Mouse (Mus musculus) forebrain, embryonic 12.5 days (tissue): ENCODE data around the gene Gm43738. TPM values are rescaled to one million over a fixed set of nuclear protein-coding genes. Genes with fewer than 3 reads are reported as not detected.

Source experiments
- ATAC-seq: fragments of 200-750 bp; cut with Nextera tagmentation; 2 replicates; pipeline ENCODE4 v1.8.0; 2017; ENCODE audit warnings: moderate TSS enrichment; ENCODE audit not compliant: low FRiP score
- H3K27ac ChIP-seq: fragments of 300-500 bp; sonication (generic); 2 replicates; pipeline ENCODE4 v1.5.1; 2016; ENCODE audit warnings: mild to moderate bottlenecking
- H3K27me3 ChIP-seq: fragments of 300-500 bp; sonication (generic); 2 replicates; pipeline ENCODE4 v1.6.1; 2016; ENCODE audit warnings: mild to moderate bottlenecking
- H3K36me3 ChIP-seq: fragments of 300-500 bp; sonication (generic); replicated peaks from 2 replicates; pipeline ENCODE4 v1.6.1; 2016; ENCODE audit warnings: mild to moderate bottlenecking
- H3K4me1 ChIP-seq: fragments of 300-500 bp; sonication (generic); 2 replicates; pipeline ENCODE4 v1.6.1; 2016
- H3K4me2 ChIP-seq: fragments of 300-500 bp; sonication (generic); 2 replicates; pipeline ENCODE4 v1.6.1; 2016; ENCODE audit warnings: mild to moderate bottlenecking, moderate library complexity
- H3K4me3 ChIP-seq: fragments of 300-500 bp; sonication (generic); replicated peaks from 2 replicates; pipeline ENCODE4 v1.5.1; 2016; ENCODE audit warnings: mild to moderate bottlenecking
- H3K9ac ChIP-seq: fragments of 300-500 bp; sonication (generic); 2 replicates; pipeline ENCODE4 v1.6.1; 2016; ENCODE audit warnings: mild to moderate bottlenecking
- H3K9me3 ChIP-seq: fragments of 300-500 bp; sonication (generic); 2 replicates; pipeline ENCODE4 v1.6.1; 2016
- WGBS: fragments of 180-500 bp; shearing (Covaris S2); methylation state at CpG from one replicate; pipeline ENCODE4 v1.1.7; 2016; 5-methylcytosine and 5-hydroxymethylcytosine counted together
- polyA plus RNA-seq: library from polyadenylated mRNA; unstranded; fragments of >200 nt; fragmentation: Nextera tagmentation; extraction: Ambion mirVana; gene quantifications from 2 replicates; pipeline ENCODE4 v1.2.1, GENCODE M21; 2016

The Gm43738 gene
- 0.12 TPM in 1 of 2 replicates, not detected in the other for polyA plus RNA-seq

DNA sequence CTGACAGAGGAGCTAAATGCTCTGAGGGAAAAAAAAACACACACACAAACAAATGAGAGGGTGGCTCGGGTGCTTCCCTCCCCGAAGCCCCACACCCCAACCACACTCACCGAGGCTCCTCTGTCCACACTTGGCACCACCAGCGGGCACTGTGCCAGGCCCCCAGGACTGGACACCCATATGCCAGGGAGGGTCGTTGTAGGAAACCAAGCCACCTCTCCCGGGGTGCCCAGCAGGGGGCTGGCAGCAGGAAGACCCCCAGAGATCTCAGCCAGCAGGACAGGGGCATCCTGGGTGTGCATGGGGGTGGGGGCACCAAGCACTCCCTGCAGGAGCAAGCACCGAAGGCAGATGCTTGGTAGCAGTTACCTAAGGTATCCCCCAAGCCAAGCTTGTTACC lies at the start of gene Gm43738:
TSS of gene Gm43738 (minus strand) at position 289 of the 400 bp plus-strand sequence.
- H3K4me1 ChIP-seq, result peaks cover 36% of the 10 kb centered on the region
- peak within 1 kb of the TSS; percentile 82 for H3K27ac ChIP-seq
- peak within 1 kb of the TSS; percentile 80 for H3K9ac ChIP-seq
- no peak for ATAC-seq
- peak within 1 kb of the TSS; percentile 89 for H3K4me2 ChIP-seq
- 49% methylated on average over 7 of the region's 7 CpGs for WGBS
- peak within 1 kb of the TSS; percentile 79 for H3K4me3 ChIP-seq
- no peaks in the 10 kb centered on the region for H3K9me3 ChIP-seq
- H3K27me3 ChIP-seq, result no peaks in the 10 kb centered on the region
- peaks cover 37% of the 10 kb centered on the region for H3K36me3 ChIP-seq

DNA sequence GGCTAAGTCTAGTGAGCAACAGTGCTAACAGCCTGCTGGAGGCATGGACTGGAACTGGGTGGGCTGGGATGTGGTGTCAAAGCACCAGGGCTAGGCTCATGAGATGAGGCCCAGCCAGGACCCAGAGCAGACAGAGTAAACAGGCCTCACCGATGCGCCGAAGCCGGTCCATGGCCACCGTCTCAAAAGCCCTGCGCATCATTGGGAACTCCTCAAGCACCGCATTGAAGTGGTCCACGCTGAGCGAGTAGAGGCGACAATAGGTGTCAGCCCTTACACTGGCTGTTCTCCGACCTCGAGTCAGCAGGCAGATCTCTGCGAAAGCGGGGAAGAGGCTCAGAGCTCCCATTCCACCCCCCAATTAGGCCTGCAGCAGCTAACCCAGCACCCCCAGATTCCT lies 47.7 kb upstream of the Gm43738 start:
- H3K9ac ChIP-seq, result no peak overlapping the region

DNA sequence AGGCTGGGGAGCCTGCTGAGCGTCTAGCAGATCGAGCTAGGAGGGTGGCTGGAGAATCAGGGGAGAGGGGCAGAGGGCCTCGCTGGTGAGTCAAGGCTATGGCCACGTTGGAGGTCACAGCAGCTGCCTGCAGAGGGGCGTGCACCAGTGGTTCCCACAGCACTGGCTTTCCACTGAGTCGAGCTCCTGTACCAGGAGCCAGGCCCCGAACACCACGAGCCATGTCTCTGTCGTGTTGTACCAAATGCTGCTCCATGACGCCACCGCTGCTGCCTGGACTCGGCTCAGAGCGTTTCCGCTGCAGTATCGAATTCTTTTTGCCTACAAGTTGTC lies 47.0 kb upstream of the Gm43738 start:
- Histone ChIP-seq H3K9me3 (no peaks in the 10 kb centered on the region), H3K4me1 (peaks cover 16% of the 10 kb centered on the region), H3K27ac (no peak overlapping the region), H3K4me3 (no peak overlapping the region), H3K36me3 (peaks cover 9% of the 10 kb centered on the region; the same call in 1 of the 2 replicates), H3K9ac (no peak overlapping the region), H3K4me2 (peak overlapping the region; percentile 21; the same call in 1 of the 2 replicates), H3K27me3 (peaks cover 47% of the 10 kb centered on the region)
- 11% methylated on average over 15 of the region's 15 CpGs for WGBS
- no peak for ATAC-seq

More for the DNA sequence above, 47.7 kb upstream of the Gm43738 start:
- no peak overlapping the region for H3K4me3 ChIP-seq
- H3K27ac ChIP-seq, result no peak overlapping the region; the same call in 1 of the 2 replicates
- H3K4me2 ChIP-seq, result no peak overlapping the region
- peaks cover 9% of the 10 kb centered on the region; the same call in 1 of the 2 replicates for H3K36me3 ChIP-seq
- H3K27me3 ChIP-seq, result peaks cover 47% of the 10 kb centered on the region
- no peak for ATAC-seq
- H3K4me1 ChIP-seq, result peaks cover 16% of the 10 kb centered on the region
- 66% methylated on average over 14 of the region's 14 CpGs for WGBS
- H3K9me3 ChIP-seq, result no peaks in the 10 kb centered on the region

DNA sequence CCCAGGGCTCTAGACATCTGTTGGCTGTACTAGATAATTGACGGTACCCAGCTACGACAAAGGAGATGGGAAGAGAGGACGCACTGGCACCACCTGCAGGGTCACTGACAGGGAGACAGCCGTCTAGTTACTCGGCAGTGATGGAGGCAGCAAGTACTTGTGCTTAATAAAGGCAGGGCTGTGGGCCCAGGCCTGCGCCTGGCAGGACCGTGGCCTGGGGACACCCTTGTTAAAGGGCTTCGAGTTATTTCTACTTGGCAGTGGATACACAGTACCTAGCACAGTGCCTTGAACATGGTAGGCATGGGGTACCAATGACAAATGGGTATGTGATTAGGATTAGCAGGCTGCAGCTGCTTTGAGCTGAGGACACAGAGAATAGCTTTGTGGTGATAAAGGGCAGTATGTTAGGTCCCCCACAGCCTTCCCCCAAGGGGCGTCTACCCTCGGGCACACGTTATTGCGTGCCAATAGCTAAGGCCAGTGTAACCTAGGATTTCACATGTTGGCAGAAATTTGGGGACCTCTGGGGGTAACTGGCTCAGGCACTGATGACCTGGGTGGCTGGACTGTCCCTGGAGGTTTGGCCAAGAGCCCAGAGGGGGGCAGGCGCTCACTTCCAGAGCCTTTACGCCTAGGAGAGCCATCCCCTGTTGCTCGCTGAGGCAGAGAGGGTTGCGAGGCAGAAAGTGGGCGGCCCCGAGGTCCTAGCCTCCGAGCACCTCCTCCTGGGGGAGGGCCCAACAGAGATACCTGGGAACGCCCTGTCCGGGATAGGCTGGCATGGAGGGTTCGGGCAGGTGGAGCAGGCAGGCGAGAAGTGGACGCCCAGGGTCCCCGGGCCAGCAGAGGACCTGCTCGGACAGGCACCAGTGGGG lies 46.4 kb upstream of the Gm43738 start:
- no peak overlapping the region for H3K27ac ChIP-seq
- H3K4me3 ChIP-seq, result no peak overlapping the region
- ATAC-seq, result no peak
- H3K4me1 ChIP-seq, result peaks cover 16% of the 10 kb centered on the region
- H3K27me3 ChIP-seq, result peaks cover 47% of the 10 kb centered on the region
- no peaks in the 10 kb centered on the region for H3K9me3 ChIP-seq
- no peak overlapping the region for H3K9ac ChIP-seq
- H3K36me3 ChIP-seq, result peaks cover 9% of the 10 kb centered on the region; the same call in 1 of the 2 replicates
- peak overlapping the region; percentile 21; the same call in 1 of the 2 replicates for H3K4me2 ChIP-seq
- 24% methylated on average over 26 of the region's 26 CpGs for WGBS

DNA sequence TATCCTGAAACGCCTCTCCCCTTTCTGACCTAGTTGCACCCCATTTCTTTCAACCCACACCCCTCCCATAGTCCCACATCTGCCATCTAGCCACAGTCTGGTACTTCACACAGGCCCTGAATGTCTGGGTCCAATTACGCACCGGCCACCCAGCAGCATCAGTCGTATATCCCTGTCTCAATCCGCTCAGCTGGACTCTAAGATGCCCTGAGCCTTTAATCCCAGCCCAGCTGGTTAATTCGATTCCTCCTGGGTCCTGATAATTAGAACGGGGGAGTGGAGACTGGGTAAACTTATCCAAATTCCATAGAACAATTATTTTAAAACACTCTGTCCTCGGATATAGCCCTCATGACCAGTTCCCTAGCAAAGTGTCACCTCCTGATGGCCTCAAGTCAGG lies 44.7 kb upstream of the Gm43738 start:
- H3K27me3 ChIP-seq, result peaks cover 41% of the 10 kb centered on the region
- no peak overlapping the region for H3K4me3 ChIP-seq
- no peak overlapping the region for H3K4me2 ChIP-seq
- H3K27ac ChIP-seq, result no peak overlapping the region
- no peak for ATAC-seq
- H3K9me3 ChIP-seq, result no peaks in the 10 kb centered on the region
- 21% methylated on average over 8 of the region's 8 CpGs for WGBS
- no peak overlapping the region; the same call in 1 of the 2 replicates for H3K9ac ChIP-seq
- 0 out of 2 replicates have a peak, but pooled peaks cover 3% of the 10 kb centered on the region for H3K36me3 ChIP-seq
- H3K4me1 ChIP-seq, result peaks cover 16% of the 10 kb centered on the region

DNA sequence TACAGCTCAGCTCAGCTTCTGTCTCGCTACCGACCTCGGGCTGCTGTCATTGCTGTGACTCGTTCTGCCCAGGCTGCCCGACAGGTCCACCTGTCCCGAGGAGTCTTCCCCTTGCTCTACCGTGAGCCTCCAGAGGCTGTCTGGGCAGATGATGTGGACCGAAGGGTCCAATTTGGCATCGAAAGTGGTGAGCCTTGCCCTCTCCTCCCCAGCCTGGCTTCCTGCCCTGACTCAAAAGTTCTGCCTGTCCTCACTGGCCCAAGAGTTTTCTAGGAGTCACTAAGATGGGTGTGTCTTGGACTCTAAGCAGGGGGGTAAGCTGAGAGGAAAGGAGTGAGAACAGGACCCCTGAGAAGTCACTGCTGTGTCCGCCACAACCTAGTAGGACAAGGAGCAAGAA lies 43.9 kb upstream of the Gm43738 start:
- Histone ChIP-seq H3K27me3 (peaks cover 34% of the 10 kb centered on the region), H3K36me3 (0 out of 2 replicates have a peak, but pooled peaks cover 3% of the 10 kb centered on the region), H3K27ac (no peak overlapping the region), H3K4me2 (no peak overlapping the region), H3K4me1 (peaks cover 16% of the 10 kb centered on the region), H3K4me3 (no peak overlapping the region), H3K9me3 (no peaks in the 10 kb centered on the region), H3K9ac (no peak overlapping the region)
- no peak for ATAC-seq
- 87% methylated on average over 10 of the region's 10 CpGs for WGBS

DNA sequence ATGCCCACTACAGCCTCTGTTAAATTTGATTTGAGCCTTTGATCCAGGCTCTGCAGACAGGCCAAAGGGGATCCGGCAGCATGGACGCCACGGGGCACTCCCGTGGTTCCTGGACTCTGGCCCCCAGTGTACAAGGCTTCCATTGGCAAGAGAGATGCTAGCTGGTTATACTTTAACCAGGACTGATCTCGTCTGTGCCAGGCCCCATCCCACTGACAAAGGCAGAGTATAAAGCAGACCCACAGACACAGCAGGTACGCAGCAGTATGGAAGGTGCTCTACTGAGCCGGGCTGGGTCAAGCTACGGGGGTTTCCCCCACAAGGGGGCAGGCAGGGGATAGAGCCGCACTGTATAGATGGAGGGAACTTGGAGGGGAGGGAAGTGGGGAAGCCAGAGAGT lies 35.5 kb upstream of the Gm43738 start:
- Histone ChIP-seq H3K36me3 (no peaks in the 10 kb centered on the region), H3K9me3 (no peaks in the 10 kb centered on the region), H3K27ac (no peak overlapping the region), H3K4me1 (peaks cover 7% of the 10 kb centered on the region), H3K9ac (no peak overlapping the region), H3K4me2 (no peak overlapping the region), H3K27me3 (peaks cover 8% of the 10 kb centered on the region), H3K4me3 (no peak overlapping the region)
- WGBS, result 47% methylated on average over 9 of the region's 9 CpGs
- no peak for ATAC-seq

DNA sequence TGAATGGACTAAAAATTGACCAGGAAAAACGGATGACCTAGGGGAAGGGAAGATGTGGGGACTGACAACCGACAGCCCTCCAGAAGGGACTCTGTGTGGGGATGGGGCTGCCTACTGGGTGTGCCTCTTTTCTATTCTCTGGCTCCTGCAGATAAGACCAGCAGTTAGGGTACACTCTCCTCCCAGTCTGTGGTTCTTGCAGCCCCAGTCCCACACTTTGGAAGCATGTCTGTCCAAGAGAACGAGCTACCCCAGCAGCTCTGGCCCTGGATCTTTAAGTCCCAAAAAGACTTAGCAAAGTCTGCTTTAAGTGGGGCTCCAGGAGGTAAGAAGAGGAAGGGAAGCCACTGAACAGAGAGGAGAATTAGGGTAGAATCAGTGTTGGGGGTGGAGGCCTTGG lies 35.1 kb upstream of the Gm43738 start, which contains the start of gene Pklr:
TSS of gene Pklr (plus strand) at position 185 of the 400 bp plus-strand sequence.
- Histone ChIP-seq H3K36me3 (no peaks in the 10 kb centered on the region), H3K27me3 (peaks cover 8% of the 10 kb centered on the region), H3K4me3 (no peak within 1 kb of the TSS), H3K27ac (no peak within 1 kb of the TSS), H3K9me3 (no peaks in the 10 kb centered on the region), H3K4me1 (peaks cover 7% of the 10 kb centered on the region), H3K9ac (no peak within 1 kb of the TSS), H3K4me2 (no peak within 1 kb of the TSS)
- WGBS, result 53% methylated on average over 3 of the region's 3 CpGs
- no peak for ATAC-seq

DNA sequence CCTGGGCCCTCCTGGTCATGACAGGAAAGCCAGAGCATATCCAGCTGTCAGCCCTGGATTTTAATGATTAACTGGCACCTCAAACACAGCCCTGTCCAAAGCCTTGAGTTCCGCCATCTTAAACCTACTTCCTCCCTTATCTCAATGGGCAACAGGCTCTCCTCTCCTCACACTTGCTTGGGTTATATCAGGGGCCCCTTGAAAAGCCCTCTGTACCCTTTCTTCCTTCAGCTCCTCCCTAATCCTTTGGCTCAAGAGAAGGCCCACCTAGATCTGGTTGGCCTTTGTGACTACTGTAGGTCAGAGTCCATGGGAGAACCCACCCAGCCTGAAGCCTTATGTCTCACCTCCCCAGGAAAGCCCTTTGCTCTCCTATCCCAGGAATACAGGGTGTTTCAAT lies 32.9 kb upstream of the Gm43738 start:
- Histone ChIP-seq H3K9me3 (no peaks in the 10 kb centered on the region), H3K4me1 (peaks cover 7% of the 10 kb centered on the region), H3K9ac (no peak overlapping the region), H3K27ac (no peak overlapping the region), H3K4me3 (no peak overlapping the region), H3K27me3 (peaks cover 8% of the 10 kb centered on the region), H3K4me2 (no peak overlapping the region), H3K36me3 (no peaks in the 10 kb centered on the region)
- ATAC-seq, result no peak
- 90% methylated on average over 1 of the region's 1 CpGs for WGBS

DNA sequence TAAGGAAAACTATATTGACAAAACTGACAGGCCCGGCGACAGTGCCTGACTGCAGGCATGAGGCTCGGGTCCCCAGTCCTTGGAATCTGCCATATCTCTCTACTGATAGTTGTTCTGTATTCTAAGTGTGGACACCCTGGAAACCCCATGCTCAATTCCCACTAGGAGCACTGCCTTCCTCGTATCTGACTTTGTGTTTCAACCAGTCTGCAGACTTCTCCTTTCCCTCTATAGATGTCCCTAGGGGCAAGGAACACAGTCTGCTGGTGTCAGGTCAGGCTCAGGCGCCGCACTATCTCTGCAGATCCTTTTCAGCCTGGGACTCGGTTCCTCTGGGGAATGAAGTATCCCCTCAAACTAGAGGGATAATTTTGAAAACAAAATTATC lies 32.2 kb upstream of the Gm43738 start:
- H3K27me3 ChIP-seq, result peaks cover 8% of the 10 kb centered on the region
- H3K27ac ChIP-seq, result no peak overlapping the region
- H3K4me2 ChIP-seq, result no peak overlapping the region
- no peaks in the 10 kb centered on the region for H3K9me3 ChIP-seq
- H3K36me3 ChIP-seq, result no peaks in the 10 kb centered on the region
- H3K9ac ChIP-seq, result no peak overlapping the region
- H3K4me1 ChIP-seq, result peaks cover 7% of the 10 kb centered on the region
- 80% methylated on average over 7 of the region's 7 CpGs for WGBS
- H3K4me3 ChIP-seq, result no peak overlapping the region
- no peak for ATAC-seq

DNA sequence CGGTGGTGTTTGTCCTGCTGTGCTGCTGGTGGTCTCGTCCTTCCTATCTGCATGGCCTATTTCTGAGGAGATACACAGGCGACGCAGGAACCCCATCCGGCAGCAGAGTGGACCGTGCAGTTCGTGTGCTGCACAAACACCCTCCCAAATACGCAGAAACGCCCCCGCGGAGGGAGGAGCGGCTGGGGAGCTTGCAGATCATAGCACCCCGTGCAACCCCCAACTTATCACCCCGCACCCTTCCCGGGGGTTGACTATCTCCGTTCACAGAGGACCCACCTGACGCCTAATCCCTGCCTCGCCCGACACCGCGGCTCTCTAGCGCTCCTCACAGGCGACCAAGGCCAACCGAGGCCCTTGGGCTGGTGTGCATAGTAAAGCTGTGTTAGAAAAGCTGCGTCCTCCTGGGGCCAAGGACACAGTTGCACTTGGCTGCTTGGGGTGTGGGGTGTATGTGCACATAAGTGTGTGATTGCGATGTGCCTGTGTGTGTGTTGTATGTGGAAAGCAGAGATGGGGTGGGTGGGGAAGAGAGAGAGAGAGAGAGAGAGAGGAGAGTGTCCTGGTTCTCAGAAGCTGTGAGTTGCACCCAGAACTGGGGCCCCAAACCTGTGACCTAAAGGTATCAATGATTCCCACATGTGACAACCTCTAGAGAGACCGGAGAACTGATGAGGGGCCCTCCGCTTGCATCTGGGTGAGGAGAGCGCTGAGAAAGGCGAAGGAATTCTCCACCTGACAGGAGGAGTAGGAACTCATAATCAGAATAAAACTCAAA lies 31.6 kb upstream of the Gm43738 start:
- Histone ChIP-seq H3K4me1 (peaks cover 7% of the 10 kb centered on the region), H3K27me3 (peaks cover 8% of the 10 kb centered on the region), H3K9ac (peak overlapping the region; percentile 54), H3K4me2 (peak overlapping the region; percentile 59), H3K9me3 (no peaks in the 10 kb centered on the region), H3K36me3 (no peaks in the 10 kb centered on the region), H3K27ac (no peak overlapping the region), H3K4me3 (peak overlapping the region; percentile 31)
- 15% methylated on average over 30 of the region's 30 CpGs for WGBS
- ATAC-seq, result peak; percentile 51; the same call in 1 of the 2 replicates

DNA sequence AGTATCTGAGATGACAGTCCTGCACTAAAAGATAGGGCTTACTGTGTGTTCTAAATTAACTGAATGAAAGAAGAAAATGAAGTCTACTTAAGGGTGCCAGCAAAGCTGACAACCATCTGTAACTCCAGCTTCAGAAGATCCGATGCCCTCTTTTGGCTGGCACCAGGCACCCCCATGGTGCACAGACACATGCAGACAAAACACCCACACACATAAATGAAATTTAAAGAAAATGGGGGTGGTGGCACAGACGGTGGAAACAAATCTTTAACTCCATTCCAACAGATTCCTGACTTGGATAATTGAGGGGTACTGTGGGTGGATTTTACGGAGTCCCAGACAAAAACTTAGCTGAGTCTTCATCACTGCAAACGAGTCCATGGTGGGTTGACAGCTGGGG lies 30.9 kb upstream of the Gm43738 start:
- H3K27me3 ChIP-seq, result peaks cover 8% of the 10 kb centered on the region
- 44% methylated on average over 4 of the region's 4 CpGs for WGBS
- H3K4me3 ChIP-seq, result peak overlapping the region; percentile 31; the same call in 1 of the 2 replicates
- H3K9me3 ChIP-seq, result no peaks in the 10 kb centered on the region
- peak overlapping the region; percentile 59 for H3K4me2 ChIP-seq
- H3K36me3 ChIP-seq, result no peaks in the 10 kb centered on the region
- H3K4me1 ChIP-seq, result peaks cover 7% of the 10 kb centered on the region
- H3K27ac ChIP-seq, result no peak overlapping the region
- H3K9ac ChIP-seq, result peak overlapping the region; percentile 54
- ATAC-seq, result no peak
